Mouse (Mus musculus) spleen, adult 18-20 months (tissue): ENCODE measurements around the gene Jakmip3.
A peak's percentile ranks its signal among the peaks of the same experiment; 100 is the strongest.

Source experiments
- DNase-seq, 2 experiments: peaks; one replicate each; pipeline ENCODE4 v3.0.0; 2022; ENCODE audit warnings: mixed read lengths in 2 of 2

The Jakmip3 gene

DNA sequence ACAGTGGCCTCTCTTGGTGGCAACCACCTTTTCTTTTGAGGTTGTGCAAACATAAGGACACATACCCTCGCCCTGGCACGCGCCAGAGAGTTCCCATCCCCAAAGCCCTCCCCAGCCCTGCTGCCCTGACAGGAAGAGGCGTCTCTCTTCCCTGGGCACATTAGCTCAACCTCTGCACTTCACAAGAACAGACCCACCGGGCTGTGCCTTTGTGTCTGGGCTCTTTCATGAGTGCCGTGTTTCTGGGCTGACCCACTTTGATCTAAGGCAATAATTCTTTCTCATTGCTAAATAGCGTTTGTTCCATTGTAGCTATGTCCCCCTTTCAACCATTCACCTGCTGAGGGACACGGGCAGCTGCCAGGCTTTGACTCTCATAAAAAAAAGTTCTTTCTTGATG is 7.8 kb downstream of the Jakmip3 start:
- no peak for DNase-seq

DNA sequence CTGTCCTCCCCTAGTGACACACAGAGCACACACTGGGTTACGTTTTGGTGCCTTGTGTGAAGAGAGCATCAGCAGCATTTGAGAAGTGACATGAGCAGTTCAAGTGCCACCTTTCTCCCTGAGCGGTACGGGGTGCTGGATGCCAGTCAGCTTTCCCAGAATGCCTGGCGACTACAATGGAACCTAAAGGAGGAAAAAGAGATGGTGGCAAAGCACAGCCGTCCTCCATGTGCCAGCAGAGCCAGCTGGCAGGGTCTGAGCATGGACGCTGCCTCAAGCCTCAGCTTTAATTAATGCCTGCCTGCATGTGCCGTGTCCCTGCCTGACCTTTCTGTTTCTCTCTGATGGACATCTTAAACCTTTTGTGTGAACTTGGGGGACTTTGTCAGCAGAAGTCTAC is 15.3 kb downstream of the Jakmip3 start:
- DNase-seq: no peak

DNA sequence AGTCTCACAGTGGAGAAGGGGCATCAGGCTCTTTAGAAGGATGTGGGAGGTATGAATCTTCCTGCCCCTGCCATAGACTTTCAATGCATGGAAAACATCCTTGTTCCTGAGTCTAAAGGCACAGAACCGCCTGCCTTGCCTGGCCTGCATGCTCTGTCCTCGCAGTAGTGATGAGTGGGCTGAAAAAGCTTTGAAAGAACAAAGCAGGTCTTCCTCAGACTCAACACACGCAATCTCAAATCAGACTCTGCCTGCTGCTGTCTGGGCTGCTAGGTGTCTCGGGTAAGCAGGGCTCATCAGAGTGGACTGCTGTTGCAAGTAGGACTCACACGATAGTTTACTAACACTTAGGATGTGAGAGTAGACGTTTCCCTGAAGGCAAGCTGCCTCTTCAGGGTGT is 16.6 kb downstream of the Jakmip3 start:
- no peak for DNase-seq

DNA sequence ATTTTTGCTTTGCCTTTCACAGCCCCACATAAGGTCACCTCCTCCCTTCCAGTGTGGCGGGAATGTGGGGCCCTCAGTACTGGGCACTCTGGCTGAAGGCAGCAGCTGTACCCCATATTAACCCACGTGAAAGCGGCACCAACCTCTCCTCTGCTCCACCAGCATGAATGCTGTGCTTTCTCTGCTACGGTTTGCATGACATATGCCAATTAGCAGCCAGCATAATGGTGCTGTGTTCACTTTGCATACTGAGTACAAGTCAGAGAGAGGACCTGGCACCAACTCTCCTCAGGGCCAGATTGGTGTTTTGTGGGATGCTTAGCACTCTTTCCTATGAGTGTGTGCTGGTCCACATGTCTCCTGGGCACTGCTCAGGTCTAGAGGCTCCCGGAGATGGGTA is 19.2 kb downstream of the Jakmip3 start:
- DNase-seq: no peak

DNA sequence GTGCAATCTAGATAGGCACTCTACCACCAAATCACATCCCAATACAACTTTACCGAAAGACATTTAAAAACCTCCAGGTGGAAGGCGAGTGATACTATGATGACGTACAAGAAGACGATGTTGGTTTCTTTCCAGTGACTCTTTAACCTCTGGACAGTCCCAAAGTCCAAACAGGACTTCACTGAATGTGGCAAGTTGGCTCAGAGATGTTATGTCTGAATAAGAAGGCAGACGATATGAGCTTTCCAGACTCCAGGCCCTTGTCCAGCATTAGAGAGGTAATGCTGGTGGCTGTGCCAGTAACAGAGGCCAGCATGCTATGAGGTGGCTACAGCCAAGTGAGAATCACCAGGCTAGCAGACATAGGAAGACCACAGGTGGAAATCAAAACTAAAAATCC is 23.2 kb downstream of the Jakmip3 start:
- no peak for DNase-seq

DNA sequence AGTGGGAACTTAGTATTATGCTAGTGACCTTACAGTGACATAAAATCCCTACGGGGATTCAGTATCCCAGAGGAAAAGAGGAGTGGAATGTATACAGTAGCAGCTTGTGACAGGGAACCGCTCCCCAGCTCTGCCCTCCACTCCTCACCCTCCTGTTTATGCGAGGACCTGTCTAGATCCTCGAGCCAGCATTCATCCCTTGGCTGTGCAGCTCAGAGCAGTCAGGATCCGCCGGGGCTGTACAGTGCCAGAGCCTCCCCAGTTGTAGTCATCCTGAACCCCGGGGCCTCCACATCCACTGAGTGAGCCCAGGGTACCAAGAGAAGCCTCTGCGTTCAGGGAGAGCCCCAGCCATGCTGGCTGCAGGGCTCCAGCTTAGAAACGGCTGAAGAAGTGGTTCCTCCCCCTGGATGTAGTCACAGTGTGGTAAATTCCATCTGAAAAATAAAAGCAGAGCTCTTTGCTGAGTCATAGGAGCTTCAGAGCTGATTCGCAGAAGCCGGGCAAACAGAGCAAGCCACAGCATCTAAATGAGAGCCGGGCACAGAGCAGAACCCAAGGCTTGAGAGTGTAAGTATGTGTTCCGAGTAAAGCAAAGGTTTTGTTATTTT is 27.6 kb downstream of the Jakmip3 start:
- no peak for DNase-seq

DNA sequence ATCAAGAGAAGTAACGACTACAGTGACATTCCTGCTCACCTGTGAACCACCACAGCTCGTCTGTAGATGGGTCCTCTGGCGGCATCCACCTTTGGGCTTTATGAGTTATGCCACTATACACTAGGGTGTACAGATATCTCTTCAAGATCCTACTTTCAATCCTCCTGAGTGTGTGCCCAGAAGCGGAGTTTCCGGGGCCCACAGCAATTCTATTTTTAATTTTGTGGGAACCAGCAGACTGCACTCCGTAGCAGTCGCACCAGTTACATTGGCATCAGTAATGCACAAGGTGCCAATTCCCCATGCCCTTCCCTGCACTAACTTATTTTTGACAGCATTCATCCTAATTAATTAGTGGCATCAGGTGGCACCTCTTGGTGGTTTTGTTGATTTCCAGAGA is 37.0 kb downstream of the Jakmip3 start:
- no peak for DNase-seq

DNA sequence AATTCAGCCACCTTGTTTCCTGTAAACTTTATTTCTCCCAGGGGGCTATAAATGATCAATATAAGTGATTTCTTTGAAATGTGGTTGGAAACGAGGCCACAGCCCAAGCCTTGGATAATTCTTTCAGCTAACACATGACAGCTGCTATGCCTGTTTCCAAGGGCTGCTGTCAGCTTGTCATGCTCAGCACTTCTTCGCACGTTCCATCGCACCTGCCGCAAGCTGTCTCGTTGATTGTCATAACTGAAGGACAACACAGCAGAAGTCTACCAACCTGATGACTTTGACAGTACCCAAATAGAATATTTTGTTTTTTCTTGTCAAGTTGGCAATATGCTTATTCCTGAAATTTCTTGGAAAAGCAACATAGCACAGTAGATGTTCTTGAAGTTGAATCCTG is 44.0 kb downstream of the Jakmip3 start:
- DNase-seq: no peak

DNA sequence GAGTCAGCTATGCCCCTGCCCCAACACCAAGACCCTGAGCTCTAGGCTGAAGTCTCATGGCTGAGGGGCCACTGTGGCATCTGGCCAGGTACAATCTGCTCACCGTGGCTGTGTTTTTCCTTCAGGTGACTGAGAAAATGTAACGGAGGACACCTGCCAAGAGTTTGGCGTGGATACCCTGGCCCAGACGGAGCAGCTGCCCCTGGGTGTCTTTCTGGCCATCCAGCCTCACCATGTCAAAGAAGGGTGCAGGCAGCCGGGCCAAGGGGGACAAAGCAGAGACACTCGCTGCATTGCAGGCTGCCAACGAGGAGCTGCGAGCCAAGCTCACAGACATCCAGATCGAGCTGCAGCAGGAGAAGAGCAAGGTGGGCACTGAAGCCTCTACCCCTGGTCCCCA is 48.6 kb downstream of the Jakmip3 start:
- no peak for DNase-seq

DNA sequence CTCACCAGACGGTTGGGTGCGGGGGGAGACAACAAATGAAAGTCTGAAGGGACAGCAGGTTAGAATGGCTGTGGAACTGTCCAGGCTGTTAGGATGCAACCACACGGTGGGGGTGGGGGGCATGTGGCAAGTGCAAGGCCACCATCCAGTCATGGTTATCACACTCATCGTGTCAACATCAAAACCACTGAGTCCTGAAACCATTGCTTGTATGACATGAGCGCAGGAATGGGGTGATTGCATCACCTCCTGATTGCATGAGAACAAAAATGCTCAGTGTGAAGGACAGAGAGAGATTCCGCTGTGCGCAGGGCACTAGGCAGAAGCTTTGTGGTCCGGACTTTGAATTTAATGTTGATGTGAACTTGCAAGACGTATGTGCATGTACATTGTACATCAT is 62.2 kb downstream of the Jakmip3 start:
- DNase-seq: no peak

DNA sequence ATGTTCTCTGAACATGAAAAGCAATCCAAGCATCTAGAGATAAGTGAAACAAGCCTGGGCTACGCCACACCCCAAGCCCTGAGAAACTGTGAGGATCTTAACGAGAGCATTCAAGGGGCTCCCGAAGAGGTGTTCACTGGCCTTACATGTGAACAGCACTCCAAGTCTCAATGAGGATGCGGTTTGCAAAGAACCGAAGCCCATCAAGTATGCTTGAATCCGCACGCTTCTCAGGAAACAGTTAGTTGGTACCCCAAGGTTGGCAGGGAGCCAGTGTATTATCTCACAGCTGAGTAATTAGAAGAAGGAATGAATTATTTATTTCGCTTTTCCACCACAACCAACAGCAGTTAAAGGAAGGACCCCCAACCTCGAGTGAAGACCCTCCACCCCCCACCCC is 62.7 kb downstream of the Jakmip3 start:
- DNase-seq: no peak

DNA sequence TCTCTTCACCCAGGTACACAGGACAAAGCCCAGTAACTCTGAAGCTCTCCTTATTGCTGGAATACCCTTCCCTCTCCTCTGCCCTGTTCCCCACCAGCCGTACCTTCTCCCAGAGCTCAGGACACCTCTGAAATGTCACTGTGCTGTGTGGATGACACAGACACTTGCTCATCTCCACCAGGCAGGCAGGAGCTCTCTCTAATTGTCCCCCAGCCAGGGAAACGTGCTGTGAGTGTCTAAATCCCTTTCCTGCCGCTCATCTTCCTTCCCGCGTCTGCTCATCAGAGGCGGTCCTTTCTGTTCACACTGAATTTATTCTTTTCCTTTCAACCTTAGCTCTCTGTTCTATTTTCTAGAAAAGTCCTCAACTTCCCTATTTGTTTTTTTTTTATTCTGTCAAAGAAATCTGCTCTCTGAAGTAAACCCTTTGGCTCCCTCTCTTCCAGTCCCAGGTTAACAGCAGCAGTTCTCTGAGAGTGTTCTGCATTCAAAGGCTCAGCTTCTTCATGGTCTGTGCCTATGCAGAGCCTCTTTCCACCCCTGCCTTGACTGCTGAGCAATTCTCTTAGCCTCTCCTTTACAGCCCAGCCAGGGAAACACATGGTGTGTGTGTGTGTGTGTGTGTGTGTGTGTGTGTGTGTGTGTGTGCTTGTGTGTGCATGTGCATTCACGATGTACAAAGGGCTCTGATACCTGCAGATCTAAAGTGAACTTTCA is 69.4 kb downstream of the Jakmip3 start:
- DNase-seq: no peak

DNA sequence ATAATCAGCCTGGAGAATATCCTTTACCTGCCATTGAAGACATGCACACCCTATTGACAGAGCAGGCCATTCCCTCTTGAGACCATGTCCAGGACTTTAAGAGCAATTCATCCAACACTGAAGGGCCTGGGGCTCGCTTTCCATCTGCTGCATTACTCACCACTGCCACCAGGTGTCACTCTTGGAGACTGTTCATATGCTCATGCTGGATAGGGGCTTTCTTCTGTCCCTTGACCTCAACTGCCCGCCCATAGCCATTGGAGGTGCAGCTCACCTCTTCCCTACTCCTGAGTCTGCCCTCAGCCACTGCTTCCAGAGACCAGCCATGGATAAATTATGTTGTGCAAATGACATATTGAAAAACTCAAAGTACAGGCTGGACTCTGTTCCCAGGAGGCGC is 70.5 kb downstream of the Jakmip3 start:
- peak in 1 of 2 experiments; percentile 47 for DNase-seq

DNA sequence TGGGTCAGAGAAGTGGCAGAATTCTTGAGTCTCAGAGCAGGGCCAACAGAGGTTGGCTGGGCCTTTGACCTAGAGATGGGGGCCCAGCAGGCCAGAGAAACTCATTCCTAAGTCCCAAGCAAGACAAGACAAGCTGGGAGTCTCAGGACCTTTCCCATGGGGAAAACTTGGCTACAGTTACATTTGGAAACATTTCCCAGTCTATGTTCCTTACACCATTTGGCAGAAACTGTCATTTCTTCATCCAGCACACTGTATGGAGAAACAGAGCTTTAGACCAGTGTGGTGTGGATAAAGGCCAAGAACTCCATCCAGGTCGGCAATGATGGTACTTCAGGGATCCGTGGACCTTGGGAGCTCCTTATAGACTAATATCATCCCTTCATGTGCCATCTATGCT is 71.1 kb downstream of the Jakmip3 start:
- no peak for DNase-seq

DNA sequence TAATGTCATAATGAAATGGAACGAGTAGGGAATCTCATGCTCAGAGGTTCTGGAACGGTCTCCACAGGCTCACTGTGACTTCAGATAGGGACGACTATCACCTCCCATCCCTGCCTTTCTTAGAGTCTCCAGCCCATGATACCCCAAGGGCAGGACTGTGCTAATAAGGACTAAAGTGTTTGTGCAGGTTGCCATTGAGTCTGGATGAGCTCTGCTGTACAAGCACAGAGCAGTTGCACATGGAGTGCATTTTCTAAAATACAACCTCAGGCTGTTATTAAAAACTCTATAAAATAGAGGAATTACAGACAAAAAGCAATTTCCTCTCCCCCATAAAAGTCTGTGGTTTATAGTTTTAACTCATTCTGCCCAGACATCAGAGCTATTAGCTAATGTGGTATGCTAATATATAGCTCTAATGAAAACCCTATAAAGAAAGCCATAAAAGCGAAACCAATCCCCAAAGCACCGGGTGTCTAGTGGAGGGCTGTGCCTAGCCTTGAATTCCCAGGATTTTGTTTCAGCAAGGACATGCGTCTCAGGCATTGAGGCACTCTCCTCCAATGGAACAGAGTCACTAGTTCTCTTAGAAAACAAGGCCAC is 72.3 kb downstream of the Jakmip3 start:
- DNase-seq: no peak

DNA sequence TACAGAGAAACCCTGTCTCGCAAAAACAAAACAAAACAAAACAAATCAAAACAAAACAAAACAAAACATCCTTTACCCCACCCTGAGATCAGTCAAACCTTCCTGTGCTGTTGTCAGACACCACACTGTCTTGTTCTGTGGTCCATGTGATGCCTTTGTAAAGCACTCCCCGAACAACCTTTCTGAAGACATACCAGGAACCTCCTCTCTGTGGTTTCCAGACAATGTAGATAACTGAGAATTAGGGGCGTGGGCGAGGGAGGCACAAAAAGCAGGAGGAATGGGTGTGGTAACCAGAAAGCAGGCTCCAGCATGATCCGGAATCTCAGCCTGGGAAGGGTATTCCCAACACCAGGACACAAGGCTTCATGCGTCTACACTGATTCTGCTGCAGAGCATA is 74.6 kb downstream of the Jakmip3 start:
- no peak for DNase-seq

DNA sequence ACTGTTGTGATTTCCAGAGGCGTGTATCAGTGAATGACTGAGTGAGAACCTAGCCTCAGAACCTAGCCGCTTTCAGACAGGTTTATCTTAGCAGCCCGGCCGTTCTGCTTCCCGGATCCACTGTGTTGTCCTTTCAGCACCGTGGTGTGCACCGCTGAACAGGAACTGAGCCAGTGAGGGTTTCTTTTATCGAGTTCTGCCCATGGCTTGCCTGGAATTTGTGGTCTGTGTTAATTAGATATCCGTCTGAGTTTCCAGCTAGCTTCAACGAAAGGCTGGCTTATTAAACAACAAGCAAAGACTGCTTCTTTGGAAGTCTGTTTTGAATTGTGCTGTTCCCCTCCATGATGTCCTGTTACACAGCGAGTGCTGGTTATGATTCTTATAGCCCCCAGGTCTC is 75.8 kb downstream of the Jakmip3 start:
- DNase-seq: no peak

DNA sequence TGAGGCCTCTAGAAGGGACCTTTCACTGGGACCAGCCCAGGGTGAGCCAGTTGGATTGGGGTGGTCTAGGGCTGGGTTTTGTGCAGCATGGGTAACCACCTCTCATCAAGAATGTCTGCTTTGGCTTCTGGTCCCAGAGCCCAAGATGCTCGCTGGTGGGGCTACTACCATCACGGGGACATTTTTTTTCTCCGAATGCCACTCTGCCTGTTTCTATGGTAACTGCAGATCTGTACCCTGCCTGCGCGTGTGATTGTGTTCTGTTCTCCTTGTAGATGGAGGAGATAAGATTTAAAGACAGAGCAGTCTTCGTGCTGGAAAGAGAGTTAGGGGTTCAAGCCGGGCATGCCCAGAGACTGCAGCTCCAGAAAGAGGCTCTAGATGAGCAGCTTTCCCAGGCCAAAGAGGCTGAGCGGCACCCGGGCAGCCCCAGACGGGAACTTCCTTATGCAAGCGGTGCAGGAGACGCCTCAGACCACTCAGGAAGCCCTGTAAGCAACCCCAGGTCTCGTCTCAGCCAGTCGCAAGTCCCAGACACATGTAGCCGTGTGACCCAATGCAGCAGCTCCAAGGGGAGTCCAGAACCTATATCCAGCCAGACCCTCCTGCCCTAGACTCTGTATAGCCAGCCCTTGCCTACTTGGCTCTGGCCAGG is 76.8 kb downstream of the Jakmip3 start:
- DNase-seq: no peak

DNA sequence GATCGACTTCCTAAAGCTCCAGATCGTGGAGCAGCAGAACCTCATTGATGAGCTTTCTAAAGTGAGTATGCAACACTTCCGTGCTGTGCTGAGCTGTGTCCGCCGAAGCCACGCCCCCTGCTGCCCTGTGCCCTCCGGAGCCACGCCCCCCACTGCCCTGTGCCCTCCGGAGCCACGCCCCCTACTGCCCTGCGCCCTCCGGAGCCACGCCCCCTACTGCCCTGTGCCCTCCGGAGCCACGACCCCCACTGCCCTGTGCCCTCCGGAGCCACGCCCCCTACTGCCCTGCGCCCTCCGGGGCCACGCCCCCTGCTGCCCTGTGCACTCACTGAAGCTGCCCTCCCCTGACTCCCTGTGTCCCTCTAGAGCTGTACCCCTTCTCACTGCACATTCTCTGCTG is 80.4 kb downstream of the Jakmip3 start:
- DNase-seq: no peak

DNA sequence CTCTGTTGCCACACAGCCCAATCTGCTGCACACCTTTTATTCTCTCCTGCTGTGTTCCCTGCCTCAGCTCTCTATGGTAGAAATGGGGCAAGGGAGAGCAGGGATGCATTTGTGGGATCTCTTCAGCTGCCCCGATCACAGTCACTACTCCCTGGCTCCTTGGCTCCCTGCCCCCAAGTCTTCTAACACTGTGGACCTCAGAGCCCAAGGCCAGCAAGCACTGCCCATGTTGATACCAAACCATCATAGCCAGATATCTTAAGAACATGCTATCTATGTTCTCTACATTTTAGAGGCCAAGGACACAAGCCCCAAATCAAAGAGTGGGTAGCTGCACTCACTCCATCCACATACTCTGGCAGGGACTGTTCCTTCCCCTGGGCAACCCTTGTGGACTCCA is 80.8 kb downstream of the Jakmip3 start:
- DNase-seq: no peak

DNA sequence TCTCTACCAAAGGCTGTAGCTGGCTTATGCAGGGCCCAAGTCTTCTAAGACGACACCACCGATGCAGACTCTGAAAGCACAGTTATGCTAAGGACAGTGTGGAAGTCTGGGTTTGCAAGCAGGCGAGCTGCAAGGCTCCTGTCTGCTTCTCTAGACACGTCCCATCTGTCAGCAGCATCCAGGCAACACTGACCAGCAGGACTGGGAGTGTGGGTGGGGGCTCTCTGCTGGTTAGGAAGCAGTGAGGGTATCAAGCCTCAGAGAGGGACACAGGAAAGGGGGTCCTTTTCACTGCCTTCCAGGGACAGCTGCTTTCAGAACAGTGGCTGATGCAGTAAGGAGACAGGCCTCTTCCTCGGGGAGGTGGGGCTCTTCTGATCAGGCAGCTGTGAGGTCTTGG is 86.6 kb downstream of the Jakmip3 start:
- DNase-seq: no peak

DNA sequence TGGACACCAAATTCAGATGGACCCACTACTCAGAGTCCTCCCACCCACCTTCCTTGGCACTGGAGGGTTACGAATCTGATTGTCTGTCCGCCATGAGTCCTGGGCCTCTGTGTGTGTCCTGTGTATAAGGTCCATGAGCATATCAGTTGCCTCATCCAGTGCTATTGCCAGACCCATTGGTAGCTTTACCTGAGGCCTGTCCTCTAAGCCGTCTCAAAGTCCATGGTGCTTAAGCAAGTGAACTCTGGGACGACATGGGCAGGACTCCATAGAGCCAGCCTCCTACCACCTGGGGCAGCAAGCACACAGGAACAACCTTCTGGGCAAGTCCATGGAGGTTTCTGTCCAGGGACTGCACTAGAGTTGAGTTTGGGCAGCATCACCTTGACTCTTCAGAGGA is 90.7 kb downstream of the Jakmip3 start:
- no peak for DNase-seq

DNA sequence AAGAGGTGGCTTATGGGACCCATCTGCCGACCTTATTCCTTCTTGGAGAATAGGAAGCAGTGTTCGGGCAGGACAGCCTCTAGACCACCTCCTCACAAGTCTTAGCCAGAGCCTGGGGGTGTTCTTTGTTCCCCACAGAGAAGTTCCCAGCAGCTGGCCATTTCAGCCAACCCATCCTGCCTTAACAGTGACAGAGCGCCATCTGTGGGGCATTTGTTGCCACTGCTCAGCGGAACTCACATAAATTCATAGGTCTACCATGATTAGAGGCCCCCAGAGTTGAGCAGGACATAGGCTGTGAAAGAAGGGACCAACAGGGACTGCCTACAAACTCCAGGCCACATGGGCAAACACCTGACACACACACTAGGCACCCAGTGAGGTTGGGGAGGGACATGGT is 122.9 kb downstream of the Jakmip3 start:
- DNase-seq: no peak

DNA sequence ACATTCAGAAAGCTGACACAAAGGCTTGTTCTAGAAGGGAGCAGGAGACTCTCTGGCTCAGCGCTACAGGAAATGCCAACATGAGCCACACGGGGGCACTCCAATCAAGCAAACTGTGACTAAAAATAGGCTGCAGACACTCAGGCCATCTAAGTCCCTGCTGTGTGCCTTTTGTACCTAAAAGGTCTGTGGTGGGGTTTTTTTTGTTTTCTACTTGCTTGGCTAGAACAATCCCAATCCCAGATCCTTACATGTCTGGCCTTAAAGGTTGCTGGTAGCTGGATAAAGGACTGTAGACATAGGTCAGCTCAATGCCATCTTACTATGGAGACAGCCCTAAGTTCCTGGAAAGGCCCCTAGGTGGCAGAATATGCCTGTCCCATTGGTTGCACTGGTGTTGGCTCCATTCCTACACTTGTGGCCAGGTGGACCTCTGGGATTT is 127.7 kb downstream of the Jakmip3 start:
- peak in 1 of 2 experiments; percentile 46 for DNase-seq
